Mouse (Mus musculus) lung, adult 2 months (tissue): ENCODE data around the gene Lats2. TPM values are rescaled to one million over a fixed set of nuclear protein-coding genes. Genes with fewer than 3 reads are reported as not detected.
A peak's percentile ranks its signal among the peaks of the same experiment; 100 is the strongest.

Source experiments
- DNase-seq: peaks from one replicate; pipeline ENCODE4 v3.0.0; 2022
- H3K4me1 ChIP-seq: fragments of 200-500 bp; 2 replicates; pipeline ENCODE4 v1.6.1; 2011; ENCODE audit warnings: low read length; ENCODE audit not compliant: control insufficient read depth, insufficient read depth
- H3K4me3 ChIP-seq: fragments of 200-500 bp; replicated peaks from 2 replicates; pipeline ENCODE3; 2011; ENCODE audit warnings: low read depth, mild to moderate bottlenecking, control low read depth, low read length; ENCODE audit errors: extremely low read depth
- CTCF ChIP-seq: fragments of 200-500 bp; IDR thresholded peaks from 2 replicates; pipeline ENCODE4 v1.5.1; 2011; ENCODE audit warnings: mild to moderate bottlenecking, low read length, control low read depth; ENCODE audit not compliant: insufficient read depth
- POLR2A ChIP-seq: fragments of 200-500 bp; IDR thresholded peaks from 2 replicates; pipeline ENCODE4 v1.6.1; 2011; ENCODE audit warnings: low read depth, mild to moderate bottlenecking, control low read depth, low read length, borderline replicate concordance; ENCODE audit errors: extremely low read depth
- WGBS: fragments of 180-500 bp; shearing (Covaris S2); methylation state at CpG from one replicate; pipeline ENCODE4 v1.1.7; 2018; 5-methylcytosine and 5-hydroxymethylcytosine counted together
- polyA plus RNA-seq: library from polyadenylated mRNA; depleted of rRNA; stranded (reverse); fragments of >200 nt; gene quantifications from 2 replicates; pipeline ENCODE4 v1.2.3, GENCODE M21; 2012

Lats2 gene
- polyA plus RNA-seq, 1 experiment = 85.5 TPM

- WGBS = 83% methylated on average over 4 of the region's 4 CpGs
- peaks cover 15% of the 10 kb centered on the region for H3K4me1 ChIP-seq
- TF ChIP-seq CTCF = no peak
- no peak for TF ChIP-seq POLR2A
- no peak for DNase-seq
- H3K4me3 ChIP-seq = no peak overlapping the region
These were observed 41.5 kb downstream of the Lats2 start for GRCm38 (mm10) chr14:57716601-57717245.

DNA sequence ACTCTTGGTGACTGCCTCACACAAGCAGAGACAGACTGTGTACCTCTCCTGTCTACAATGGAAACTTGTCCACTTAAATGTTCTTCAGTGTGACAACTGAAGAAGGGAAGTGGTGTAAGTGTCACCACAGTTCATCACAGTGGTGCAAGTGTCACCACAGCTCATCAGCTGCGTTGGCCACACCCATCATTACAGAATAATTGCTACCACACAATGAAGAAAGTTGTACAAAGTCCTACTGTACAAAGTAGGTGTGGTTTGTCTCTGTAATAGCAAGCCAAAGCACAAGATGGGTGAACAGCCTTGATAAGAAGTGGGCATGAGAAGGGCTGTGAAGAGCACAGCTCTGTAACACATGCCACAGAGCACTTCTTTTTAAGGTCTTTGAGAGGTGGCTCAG, 45.3 kb downstream of the Lats2 start:
- TF ChIP-seq POLR2A (no peak), CTCF (no peak)
- DNase-seq = no peak
- WGBS = 45% methylated on average over 1 of the region's 1 CpGs
- Histone ChIP-seq H3K4me3 (no peak overlapping the region), H3K4me1 (peaks cover 40% of the 10 kb centered on the region)

DNA sequence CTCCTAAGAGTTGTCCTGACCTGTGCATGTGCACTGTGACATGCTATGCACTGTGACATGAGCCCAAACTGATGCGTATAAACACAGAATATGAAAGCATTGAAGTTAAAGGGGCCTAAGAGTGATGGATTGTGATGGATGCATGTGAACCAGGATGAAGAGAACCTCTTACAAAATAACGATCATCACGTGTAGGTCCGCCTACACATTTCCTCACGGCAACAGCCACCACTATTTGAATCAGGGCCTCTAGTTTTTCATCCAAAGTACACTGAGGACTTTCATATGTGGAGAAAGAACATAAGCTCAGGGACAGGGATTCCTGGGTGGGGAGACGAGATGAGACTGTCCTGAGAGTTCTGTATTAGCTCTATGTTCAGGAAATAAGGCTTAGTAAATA, 47.1 kb downstream of the Lats2 start:
- H3K4me3 ChIP-seq = no peak overlapping the region
- H3K4me1 ChIP-seq = peaks cover 51% of the 10 kb centered on the region
- no peak for DNase-seq
- WGBS = 57% methylated on average over 6 of the region's 6 CpGs
- TF ChIP-seq POLR2A = no peak
- no peak for TF ChIP-seq CTCF

DNA sequence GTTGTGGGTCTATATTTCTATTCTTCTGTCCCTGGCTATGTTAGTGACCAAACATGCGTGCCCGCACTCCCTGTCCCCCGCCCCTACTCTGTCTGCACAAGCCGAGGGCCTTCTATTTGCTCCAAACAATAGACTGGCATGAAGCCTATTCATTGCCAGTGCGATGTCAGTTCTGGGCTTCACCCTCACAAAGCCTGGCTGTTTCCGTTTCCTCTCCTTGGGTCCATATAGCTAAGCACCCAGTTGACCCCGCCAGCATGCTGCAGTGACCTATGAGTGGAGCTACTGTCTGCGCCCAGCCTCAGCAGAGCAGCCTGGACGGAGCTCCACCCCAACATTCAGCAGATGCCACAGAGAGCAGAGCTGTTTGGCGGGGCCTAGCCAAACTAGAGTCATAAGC, 49.0 kb downstream of the Lats2 start:
- H3K4me1 ChIP-seq = peaks cover 54% of the 10 kb centered on the region
- no peak overlapping the region for H3K4me3 ChIP-seq
- peak; percentile 45 for DNase-seq
- WGBS = 29% methylated on average over 10 of the region's 10 CpGs
- TF ChIP-seq CTCF = no peak
- TF ChIP-seq POLR2A = 0 out of 2 replicates have a peak, but pooled peaks have one; percentile 20

DNA sequence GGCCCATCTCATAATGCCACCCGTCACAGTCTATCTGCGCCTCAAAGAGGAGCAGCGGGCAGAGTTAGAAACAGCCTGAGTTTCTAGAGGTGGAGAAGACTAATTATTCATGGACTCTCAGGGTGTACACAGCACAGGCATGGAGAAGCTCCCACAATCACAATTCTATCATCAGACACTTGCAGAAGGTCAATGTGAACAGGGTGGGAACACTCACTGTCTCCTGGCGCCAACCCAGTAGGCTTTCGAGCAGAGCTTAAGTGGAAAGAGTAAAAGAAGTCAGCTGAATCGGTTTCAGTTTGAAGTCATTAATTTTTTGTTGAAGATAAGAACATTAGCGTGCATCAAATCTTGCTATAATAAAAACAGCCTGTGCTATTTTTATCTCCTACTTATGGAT, 49.6 kb downstream of the Lats2 start:
- peak; percentile 31 for DNase-seq
- Histone ChIP-seq H3K4me1 (peaks cover 52% of the 10 kb centered on the region), H3K4me3 (no peak overlapping the region)
- TF ChIP-seq POLR2A (no peak), CTCF (no peak)
- WGBS = 34% methylated on average over 7 of the region's 7 CpGs

DNA sequence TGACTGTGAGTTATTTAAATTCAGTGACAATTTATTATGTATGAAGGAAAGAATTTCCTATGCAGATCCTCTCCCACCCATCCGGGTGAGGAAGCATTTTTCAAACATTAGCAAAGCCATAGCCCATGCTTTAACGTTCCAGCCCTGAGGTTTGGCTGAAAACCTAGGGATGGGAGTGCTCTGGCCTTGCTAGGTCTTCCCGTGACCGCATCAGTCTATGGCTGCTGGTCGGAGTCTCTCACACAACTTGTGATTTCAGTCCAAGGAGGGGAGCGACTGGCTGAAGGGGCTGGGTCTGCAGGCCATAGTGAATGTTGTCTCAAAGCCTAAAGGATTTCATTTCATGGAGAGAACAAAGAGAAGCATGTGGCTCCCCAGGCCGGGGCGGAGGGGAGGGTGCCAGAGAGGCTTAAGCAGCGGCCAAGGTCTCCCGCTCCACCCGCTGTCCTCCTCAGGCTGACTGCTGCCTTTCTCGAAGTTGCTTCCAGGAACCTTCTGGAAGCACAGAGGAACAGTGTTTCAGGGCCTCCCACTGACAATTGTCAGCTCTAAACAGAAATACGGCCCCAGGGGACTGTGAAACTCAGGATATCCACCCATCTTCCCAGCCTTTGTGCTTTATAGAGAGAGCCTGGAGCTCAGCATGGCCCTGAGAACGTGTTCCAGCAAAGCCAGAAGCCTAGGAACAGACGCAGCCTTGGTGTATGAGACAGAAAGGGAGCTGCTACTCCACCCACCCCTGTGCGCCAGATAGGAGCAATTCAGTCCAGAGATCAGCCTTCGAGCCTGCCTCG, 50.9 kb downstream of the Lats2 start:
- WGBS = 28% methylated on average over 18 of the region's 18 CpGs
- peak; percentile 21 for DNase-seq

GRCm38 (mm10) chr14:57706760-57707099, 51.5 kb downstream of the Lats2 start:
- TF ChIP-seq POLR2A (no peak), CTCF (no peak)
- Histone ChIP-seq H3K4me1 (peaks cover 45% of the 10 kb centered on the region), H3K4me3 (no peak overlapping the region)
- DNase-seq = no peak
- WGBS = 56% methylated on average over 4 of the region's 4 CpGs

More for the DNA sequence above, 50.9 kb downstream of the Lats2 start:
- Histone ChIP-seq H3K4me3 (no peak overlapping the region), H3K4me1 (peaks cover 45% of the 10 kb centered on the region)
- no peak for TF ChIP-seq CTCF
- TF ChIP-seq POLR2A = no peak

- no peak overlapping the region for H3K4me3 ChIP-seq
- peaks cover 38% of the 10 kb centered on the region for H3K4me1 ChIP-seq
- 56% methylated on average over 4 of the region's 4 CpGs for WGBS
- TF ChIP-seq CTCF = no peak
- TF ChIP-seq POLR2A = no peak
- no peak for DNase-seq
These were observed 52.4 kb downstream of the Lats2 start for GRCm38 (mm10) chr14:57705759-57706158.

GRCm38 (mm10) chr14:57705075-57705474, 53.1 kb downstream of the Lats2 start:
- Histone ChIP-seq H3K4me1 (peaks cover 34% of the 10 kb centered on the region), H3K4me3 (no peak overlapping the region)
- TF ChIP-seq POLR2A (no peak), CTCF (no peak)
- 67% methylated on average over 4 of the region's 4 CpGs for WGBS
- peak; percentile 13 for DNase-seq

DNA sequence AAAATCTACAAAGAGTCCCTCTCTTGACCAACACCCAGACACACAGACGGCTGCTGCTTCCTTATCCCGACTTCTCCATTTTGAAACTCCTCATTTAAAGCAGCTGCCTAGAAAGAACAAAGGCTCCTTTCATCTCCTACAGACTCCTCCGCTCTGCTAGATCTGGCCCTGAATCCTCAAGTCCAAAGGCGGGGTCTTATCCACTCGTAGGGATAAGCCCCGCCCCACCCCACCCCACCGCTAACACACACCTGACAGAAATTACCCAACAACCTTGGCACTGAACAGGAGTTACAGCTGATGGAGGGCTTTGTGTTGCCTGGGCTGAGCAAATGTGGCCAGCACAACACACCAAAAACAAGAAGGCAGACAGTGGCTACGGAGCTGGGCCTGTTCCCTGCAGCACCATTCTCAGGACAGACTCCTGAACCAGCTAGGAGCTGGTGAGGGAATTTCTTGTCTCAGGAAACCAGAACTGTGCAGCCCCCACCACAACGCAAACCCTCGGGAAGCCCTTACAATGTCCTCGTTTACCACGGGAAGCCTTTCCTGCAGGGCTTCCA, 56.2 kb downstream of the Lats2 start:
- TF ChIP-seq POLR2A (no peak), CTCF (no peak)
- WGBS = 52% methylated on average over 12 of the region's 12 CpGs

More for the DNA sequence above, 56.2 kb downstream of the Lats2 start:
- no peak for DNase-seq
- no peak overlapping the region for H3K4me3 ChIP-seq
- peaks cover 11% of the 10 kb centered on the region for H3K4me1 ChIP-seq
